Mouse (Mus musculus): ENCODE measurements around the gene Wdr43.

GRCm38 (mm10) chr17:71707715-71708114 is 92.0 kb downstream of the Wdr43 start:
- no peak for TF ChIP-seq CTCF (IDR thresholded peaks at IDR 0.05; ENCODE audit: low read depth)
- TF ChIP-seq EP300 (IDR thresholded peaks at IDR 0.05; ENCODE audit: low read depth) = no peak
